Mouse (Mus musculus): ENCODE measurements at regions not wholly inside any gene's neighbourhood (a gene's known extent, or its start where the extent isn't known, plus 50 kb on each side); places are given as distances from the start of the nearest gene placed in this dataset. TPM values are rescaled to one million over a fixed set of nuclear protein-coding genes. Genes with fewer than 3 reads are reported as not detected.

- H3K4me3 ChIP-seq (ENCODE audit: low read length) = no peak overlapping the region
- no peaks in the 10 kb centered on the region for H3K27me3 ChIP-seq (replicated peaks; ENCODE audit: control insufficient read depth, insufficient read depth, low read length)
- no peaks in the 10 kb centered on the region for H3K4me1 ChIP-seq (ENCODE audit: control insufficient read depth, insufficient read depth, low read length)
- no peak for ATAC-seq
- WGBS = 83% methylated on average over 13 of the region's 13 CpGs
- no peaks in the 10 kb centered on the region for H3K9me3 ChIP-seq (ENCODE audit: control insufficient read depth, low read length)
- H3K27ac ChIP-seq (ENCODE audit: low read length) = no peak overlapping the region
- H3K9ac ChIP-seq (ENCODE audit: low read depth, low read length) = no peak overlapping the region
- H3K4me2 ChIP-seq (ENCODE audit: low read depth, low read length) = no peak overlapping the region
- H3K36me3 ChIP-seq (ENCODE audit: control insufficient read depth, insufficient read depth, low read length) = no peaks in the 10 kb centered on the region
These were observed 59.7 kb upstream of the Gm10320 start for GRCm38 (mm10) chr13:98551471-98552020.

- Histone ChIP-seq H3K4me2 (ENCODE audit: low read depth, low read length) (no peak overlapping the region), H3K27me3 (replicated peaks; ENCODE audit: control insufficient read depth, insufficient read depth, low read length) (no peaks in the 10 kb centered on the region), H3K4me3 (ENCODE audit: low read length) (no peak overlapping the region), H3K4me1 (ENCODE audit: control insufficient read depth, insufficient read depth, low read length) (no peaks in the 10 kb centered on the region), H3K9me3 (ENCODE audit: control insufficient read depth, low read length) (no peaks in the 10 kb centered on the region), H3K36me3 (ENCODE audit: control insufficient read depth, insufficient read depth, low read length) (no peaks in the 10 kb centered on the region), H3K9ac (ENCODE audit: low read depth, low read length) (no peak overlapping the region), H3K27ac (ENCODE audit: low read length) (no peak overlapping the region)
- 76% methylated on average over 5 of the region's 5 CpGs for WGBS
- ATAC-seq = no peak
These were observed 55.4 kb upstream of the Gm10320 start for GRCm38 (mm10) chr13:98547223-98547622.

- Histone ChIP-seq H3K27me3 (replicated peaks; ENCODE audit: control insufficient read depth, insufficient read depth, low read length) (no peaks in the 10 kb centered on the region), H3K4me1 (ENCODE audit: control insufficient read depth, insufficient read depth, low read length) (no peaks in the 10 kb centered on the region), H3K27ac (ENCODE audit: low read length) (no peak overlapping the region), H3K4me2 (ENCODE audit: low read depth, low read length) (no peak overlapping the region), H3K4me3 (ENCODE audit: low read length) (no peak overlapping the region), H3K9ac (ENCODE audit: low read depth, low read length) (no peak overlapping the region), H3K9me3 (ENCODE audit: control insufficient read depth, low read length) (no peaks in the 10 kb centered on the region), H3K36me3 (ENCODE audit: control insufficient read depth, insufficient read depth, low read length) (no peaks in the 10 kb centered on the region)
- no peak for ATAC-seq
- 66% methylated on average over 5 of the region's 5 CpGs for WGBS
These were observed 54.3 kb upstream of the Gm10320 start for GRCm38 (mm10) chr13:98546116-98546515.

- ATAC-seq = no peak
- no peaks in the 10 kb centered on the region for H3K4me1 ChIP-seq (ENCODE audit: control insufficient read depth, insufficient read depth, low read length)
- H3K9ac ChIP-seq (ENCODE audit: low read depth, low read length) = no peak overlapping the region
- H3K9me3 ChIP-seq (ENCODE audit: control insufficient read depth, low read length) = no peaks in the 10 kb centered on the region
- H3K4me2 ChIP-seq (ENCODE audit: low read depth, low read length) = no peak overlapping the region
- WGBS = 84% methylated on average over 5 of the region's 5 CpGs
- no peaks in the 10 kb centered on the region for H3K27me3 ChIP-seq (replicated peaks; ENCODE audit: control insufficient read depth, insufficient read depth, low read length)
- no peaks in the 10 kb centered on the region for H3K36me3 ChIP-seq (ENCODE audit: control insufficient read depth, insufficient read depth, low read length)
- no peak overlapping the region for H3K4me3 ChIP-seq (ENCODE audit: low read length)
- H3K27ac ChIP-seq (ENCODE audit: low read length) = no peak overlapping the region
These were observed 53.6 kb upstream of the Gm10320 start for GRCm38 (mm10) chr13:98545398-98545797.

- Histone ChIP-seq H3K9ac (ENCODE audit: low read depth, low read length) (no peak overlapping the region), H3K36me3 (ENCODE audit: control insufficient read depth, insufficient read depth, low read length) (no peaks in the 10 kb centered on the region), H3K4me1 (ENCODE audit: control insufficient read depth, insufficient read depth, low read length) (no peaks in the 10 kb centered on the region), H3K4me2 (ENCODE audit: low read depth, low read length) (no peak overlapping the region), H3K27me3 (replicated peaks; ENCODE audit: control insufficient read depth, insufficient read depth, low read length) (no peaks in the 10 kb centered on the region), H3K9me3 (ENCODE audit: control insufficient read depth, low read length) (no peaks in the 10 kb centered on the region), H3K27ac (ENCODE audit: low read length) (no peak overlapping the region), H3K4me3 (ENCODE audit: low read length) (no peak overlapping the region)
- 86% methylated on average over 10 of the region's 10 CpGs for WGBS
- no peak for ATAC-seq
These were observed 52.2 kb upstream of the Gm10320 start for GRCm38 (mm10) chr13:98544051-98544450.

Small RNA genes lying in the stretch of these regions (microRNA-seq; reads per million reads assigned to microRNA genes)
- not detected for gene Gm22698

Measured in intestine, embryonic 16.5 days (tissue).